Mouse (Mus musculus) testis, postnatal 14 days (tissue): Measurements from ENCODE around the gene Spag8.

Experiments
- DNase-seq: peaks from one replicate; pipeline ENCODE4 v3.0.0; 2021; ENCODE audit warnings: low spot score

Spag8 gene

GRCm38 (mm10) chr4:43652726-43653125 lies 668 bp downstream of the Spag8 start:
- no peak for DNase-seq

GRCm38 (mm10) chr4:43649783-43650182 lies 3.6 kb downstream of the Spag8 start:
- DNase-seq: no peak

- DNase-seq: no peak
Observed at GRCm38 (mm10) chr4:43640491-43640890, 12.9 kb downstream of the Spag8 start.

- DNase-seq: no peak
Observed at GRCm38 (mm10) chr4:43640076-43640475, 13.3 kb downstream of the Spag8 start.

GRCm38 (mm10) chr4:43636751-43637150 lies 16.6 kb downstream of the Spag8 start:
- no peak for DNase-seq

GRCm38 (mm10) chr4:43634621-43635374 lies 18.6 kb downstream of the Spag8 start:
- DNase-seq: no peak

GRCm38 (mm10) chr4:43633736-43634135 lies 19.7 kb downstream of the Spag8 start:
- DNase-seq: no peak

GRCm38 (mm10) chr4:43633296-43633695 lies 20.1 kb downstream of the Spag8 start:
- no peak for DNase-seq

GRCm38 (mm10) chr4:43631956-43632920 lies 21.2 kb downstream of the Spag8 start:
- no peak for DNase-seq

- peak; percentile 40 for DNase-seq
Observed at GRCm38 (mm10) chr4:43631046-43631955, 22.1 kb downstream of the Spag8 start, which contains the start of gene Npr2. Gene Npr2 (plus strand): TSS chr4:43631935.

- DNase-seq: no peak
Observed at GRCm38 (mm10) chr4:43630671-43631045, 22.7 kb downstream of the Spag8 start.

- peak; percentile 76 for DNase-seq
Observed at GRCm38 (mm10) chr4:43630030-43630581, 23.3 kb downstream of the Spag8 start.

- DNase-seq: no peak
Observed at GRCm38 (mm10) chr4:43629106-43629817, 24.1 kb downstream of the Spag8 start.

- DNase-seq: no peak
Observed at GRCm38 (mm10) chr4:43620146-43620778, 33.1 kb downstream of the Spag8 start.

- DNase-seq: no peak
Observed at GRCm38 (mm10) chr4:43613060-43613730, 40.2 kb downstream of the Spag8 start.

GRCm38 (mm10) chr4:43612534-43612933 lies 40.9 kb downstream of the Spag8 start:
- no peak for DNase-seq

GRCm38 (mm10) chr4:43604751-43605685 lies 48.4 kb downstream of the Spag8 start:
- DNase-seq: no peak

GRCm38 (mm10) chr4:43604099-43604498 lies 49.3 kb downstream of the Spag8 start:
- DNase-seq: no peak
